In genomic region chr14:20673735-20674063, GRCm38 (mm10) we compare ENCODE assay signal across 8 mouse cellular contexts. TPM values are rescaled to one million over a fixed set of nuclear protein-coding genes. Genes with fewer than 3 reads are reported as not detected.
DNase-seq lines count a peak whose midpoint lies in the region; ATAC-seq and TF ChIP-seq lines count a peak whose summit lies in the region.

No protein-coding gene starts in this region.

- H3K4me3 ChIP-seq in layer of hippocampus, adult 2 months: peak overlapping the region; percentile 89
- H3K4me3 ChIP-seq in ES-Bruce4 (ENCODE audit: low read depth, low read length): peak overlapping the region; percentile 83
- peak overlapping the region; percentile 69 for H3K4me3 ChIP-seq in embryonic facial prominence, embryonic 11.5 days (ENCODE audit: low read depth, low read length)
- H3K4me3 ChIP-seq in hindbrain, embryonic 15.5 days: peak overlapping the region; percentile 77
- H3K4me3 ChIP-seq in neural tube, embryonic 13.5 days: peak overlapping the region; percentile 92

- DNase-seq in layer of hippocampus, adult 2 months (ENCODE audit: low spot score in 2 of 2): peak in 1 of 2 experiments; percentile 44
- DNase-seq in layer of hippocampus, postnatal 25 days (ENCODE audit: extremely low spot score in 1 of 2, low spot score in 1 of 2): no peak
- no peak for DNase-seq in embryonic facial prominence, embryonic 11.5 days (ENCODE audit: low spot score)
- DNase-seq in liver: peak; percentile 55
- DNase-seq in lung, postnatal 14 days: no peak

- TF ChIP-seq EP300 in ES-Bruce4 (IDR thresholded peaks at IDR 0.05; ENCODE audit: insufficient read depth, low read depth, low read length): no peak

- ATAC-seq in embryonic facial prominence, embryonic 11.5 days (replicated peaks; ENCODE audit: insufficient number of reproducible peaks, low FRiP score, low TSS enrichment, low read depth): peak; percentile 51; the same call in 1 of the 2 replicates
- ATAC-seq in hindbrain, embryonic 15.5 days (ENCODE audit: low FRiP score, low read depth): peak; percentile 77
- peak; percentile 79 for ATAC-seq in neural tube, embryonic 13.5 days (ENCODE audit: low read depth)

- no peak for TF ChIP-seq POLR2A in ES-Bruce4 (IDR thresholded peaks at IDR 0.05; ENCODE audit: insufficient read depth, low read length)

- H3K27me3 ChIP-seq in ES-Bruce4 (ENCODE audit: control insufficient read depth, insufficient read depth, low read length, poor library complexity, severe bottlenecking): no peaks in the 10 kb centered on the region
- H3K27me3 ChIP-seq in embryonic facial prominence, embryonic 11.5 days (ENCODE audit: control insufficient read depth, insufficient read depth, low read length): no peaks in the 10 kb centered on the region
- peaks cover 11% of the 10 kb centered on the region; the same call in 1 of the 2 replicates for H3K27me3 ChIP-seq in hindbrain, embryonic 15.5 days
- H3K27me3 ChIP-seq in neural tube, embryonic 13.5 days: peaks cover 30% of the 10 kb centered on the region

- peaks cover 24% of the 10 kb centered on the region for H3K36me3 ChIP-seq in ES-Bruce4 (ENCODE audit: control insufficient read depth, insufficient read depth, low read length, poor library complexity, severe bottlenecking)
- H3K36me3 ChIP-seq in embryonic facial prominence, embryonic 11.5 days (replicated peaks; ENCODE audit: control insufficient read depth, insufficient read depth, low read depth, low read length): peaks cover 2% of the 10 kb centered on the region; the same call in 1 of the 2 replicates
- peaks cover 24% of the 10 kb centered on the region for H3K36me3 ChIP-seq in hindbrain, embryonic 15.5 days
- peaks cover 31% of the 10 kb centered on the region for H3K36me3 ChIP-seq in neural tube, embryonic 13.5 days

- TF ChIP-seq CTCF in layer of hippocampus, adult 2 months (conservative IDR thresholded peaks at IDR 0.05): 0 out of 2 replicates have a peak, but pooled peaks have one; percentile 6
- no peak for TF ChIP-seq CTCF in ES-Bruce4 (IDR thresholded peaks at IDR 0.05; ENCODE audit: low read depth, low read length)

- H3K9me3 ChIP-seq in ES-Bruce4 (replicated peaks; ENCODE audit: control insufficient read depth, insufficient read depth, low read length, poor library complexity, severe bottlenecking): peaks cover 17% of the 10 kb centered on the region
- H3K9me3 ChIP-seq in embryonic facial prominence, embryonic 11.5 days (replicated peaks; ENCODE audit: control insufficient read depth, low read length): no peaks in the 10 kb centered on the region
- H3K9me3 ChIP-seq in hindbrain, embryonic 15.5 days: no peaks in the 10 kb centered on the region
- no peaks in the 10 kb centered on the region for H3K9me3 ChIP-seq in neural tube, embryonic 13.5 days

- WGBS in embryonic facial prominence, embryonic 11.5 days: 8% methylated on average over 13 of the region's 13 CpGs
- WGBS in hindbrain, embryonic 15.5 days: 10% methylated on average over 13 of the region's 13 CpGs
- WGBS in neural tube, embryonic 13.5 days: 12% methylated on average over 13 of the region's 13 CpGs

- H3K27ac ChIP-seq in layer of hippocampus, adult 2 months: peak overlapping the region; percentile 95
- H3K27ac ChIP-seq in ES-Bruce4 (ENCODE audit: insufficient read depth, low read length): peak overlapping the region; percentile 82
- H3K27ac ChIP-seq in embryonic facial prominence, embryonic 11.5 days (replicated peaks; ENCODE audit: low read depth, low read length): peak overlapping the region; percentile 16; the same call in 1 of the 2 replicates
- H3K27ac ChIP-seq in hindbrain, embryonic 15.5 days (replicated peaks): peak overlapping the region; percentile 82
- peak overlapping the region; percentile 54 for H3K27ac ChIP-seq in neural tube, embryonic 13.5 days (replicated peaks)

- no peaks in the 10 kb centered on the region for H3K4me1 ChIP-seq in ES-Bruce4 (ENCODE audit: control insufficient read depth, insufficient read depth, low read length)
- H3K4me1 ChIP-seq in embryonic facial prominence, embryonic 11.5 days (ENCODE audit: control insufficient read depth, insufficient read depth, low read length): no peaks in the 10 kb centered on the region
- H3K4me1 ChIP-seq in hindbrain, embryonic 15.5 days (replicated peaks): peaks cover 23% of the 10 kb centered on the region
- peaks cover 24% of the 10 kb centered on the region for H3K4me1 ChIP-seq in neural tube, embryonic 13.5 days (replicated peaks)

- H3K9ac ChIP-seq in ES-Bruce4 (ENCODE audit: low read depth, poor library complexity, severe bottlenecking): peak overlapping the region; percentile 59
- H3K9ac ChIP-seq in embryonic facial prominence, embryonic 11.5 days (replicated peaks; ENCODE audit: low read length): peak overlapping the region; percentile 42
- H3K9ac ChIP-seq in hindbrain, embryonic 15.5 days: peak overlapping the region; percentile 46
- H3K9ac ChIP-seq in neural tube, embryonic 13.5 days: peak overlapping the region; percentile 54; the same call in 1 of the 2 replicates

- H3K4me2 ChIP-seq in embryonic facial prominence, embryonic 11.5 days (ENCODE audit: low read depth, low read length): peak overlapping the region; percentile 37
- peak overlapping the region; percentile 80 for H3K4me2 ChIP-seq in hindbrain, embryonic 15.5 days
- H3K4me2 ChIP-seq in neural tube, embryonic 13.5 days: peak overlapping the region; percentile 79

RNA-seq across cellular contexts. Expression of gene Sec24c, which starts 0.4 kb away (rescaled TPM):
- 100 to 1,000 TPM; 104 to 108 TPM for total RNA-seq in layer of hippocampus, adult 2 months (2021)
- 100 to 1,000 TPM in 1 of 2 experiments, 10 to 100 TPM in 1; 99.6 to 110 TPM for total RNA-seq in layer of hippocampus, postnatal 25 days (2021)
- polyA plus RNA-seq in ES-Bruce4 (2011; ENCODE audit: insufficient read depth, insufficient read length, low read depth, missing spikeins): 133 and 140 TPM in 2 replicates
- polyA plus RNA-seq in embryonic facial prominence, embryonic 11.5 days (2014; fragmentation: Nextera tagmentation; extraction: Ambion mirVana): 73.7 and 76.8 TPM in 2 replicates
- 89.5 and 101 TPM in 2 replicates for polyA plus RNA-seq in hindbrain, embryonic 15.5 days (2015; fragmentation: Nextera tagmentation; extraction: Ambion mirVana)
- polyA plus RNA-seq in neural tube, embryonic 13.5 days (2015; fragmentation: Nextera tagmentation; extraction: Ambion mirVana): 89.6 and 94.6 TPM in 2 replicates

RNA-seq across cellular contexts. Expression of gene Synpo2l, which starts 5.5 kb away (rescaled TPM):
- total RNA-seq in layer of hippocampus, adult 2 months (2021): under 1 TPM; 0.15 to 0.23 TPM
- under 1 TPM; 0.12 to 0.22 TPM for total RNA-seq in layer of hippocampus, postnatal 25 days (2021)
- 6.1 and 7.0 TPM in 2 replicates for polyA plus RNA-seq in ES-Bruce4 (2011; ENCODE audit: insufficient read depth, insufficient read length, low read depth, missing spikeins)
- 1.6 and 2.2 TPM in 2 replicates for polyA plus RNA-seq in embryonic facial prominence, embryonic 11.5 days (2014; fragmentation: Nextera tagmentation; extraction: Ambion mirVana)
- polyA plus RNA-seq in hindbrain, embryonic 15.5 days (2015; fragmentation: Nextera tagmentation; extraction: Ambion mirVana): 0.13 and 0.14 TPM in 2 replicates
- polyA plus RNA-seq in neural tube, embryonic 13.5 days (2015; fragmentation: Nextera tagmentation; extraction: Ambion mirVana): 1.1 and 2.8 TPM in 2 replicates

RNA-seq across cellular contexts. Expression of gene Myoz1, which starts 17.4 kb away (rescaled TPM):
- not detected for total RNA-seq in layer of hippocampus, adult 2 months (2021)
- total RNA-seq in layer of hippocampus, postnatal 25 days (2021): not detected
- polyA plus RNA-seq in ES-Bruce4 (2011; ENCODE audit: insufficient read depth, insufficient read length, low read depth, missing spikeins): not detected in 2 replicates
- 0.58 and 1.2 TPM in 2 replicates for polyA plus RNA-seq in embryonic facial prominence, embryonic 11.5 days (2014; fragmentation: Nextera tagmentation; extraction: Ambion mirVana)
- polyA plus RNA-seq in hindbrain, embryonic 15.5 days (2015; fragmentation: Nextera tagmentation; extraction: Ambion mirVana): 0.25 TPM in 1 of 2 replicates, not detected in the other
- not detected in 2 replicates for polyA plus RNA-seq in neural tube, embryonic 13.5 days (2015; fragmentation: Nextera tagmentation; extraction: Ambion mirVana)

RNA-seq across cellular contexts. Expression of gene Fut11, which starts 21.1 kb away (rescaled TPM):
- 10 to 100 TPM; 14.8 to 15.5 TPM for total RNA-seq in layer of hippocampus, adult 2 months (2021)
- total RNA-seq in layer of hippocampus, postnatal 25 days (2021): 10 to 100 TPM; 15.6 to 16.0 TPM
- polyA plus RNA-seq in ES-Bruce4 (2011; ENCODE audit: insufficient read depth, insufficient read length, low read depth, missing spikeins): 8.0 and 8.9 TPM in 2 replicates
- 19.9 and 21.0 TPM in 2 replicates for polyA plus RNA-seq in embryonic facial prominence, embryonic 11.5 days (2014; fragmentation: Nextera tagmentation; extraction: Ambion mirVana)
- 29.8 and 30.4 TPM in 2 replicates for polyA plus RNA-seq in hindbrain, embryonic 15.5 days (2015; fragmentation: Nextera tagmentation; extraction: Ambion mirVana)
- polyA plus RNA-seq in neural tube, embryonic 13.5 days (2015; fragmentation: Nextera tagmentation; extraction: Ambion mirVana): 28.3 and 29.1 TPM in 2 replicates

RNA-seq across cellular contexts. Expression of gene Chchd1, which starts 29.1 kb away (rescaled TPM):
- 10 to 100 TPM; 53.4 to 56.9 TPM for total RNA-seq in layer of hippocampus, adult 2 months (2021)
- 10 to 100 TPM; 47.3 to 50.3 TPM for total RNA-seq in layer of hippocampus, postnatal 25 days (2021)
- 131 and 151 TPM in 2 replicates for polyA plus RNA-seq in ES-Bruce4 (2011; ENCODE audit: insufficient read depth, insufficient read length, low read depth, missing spikeins)
- polyA plus RNA-seq in embryonic facial prominence, embryonic 11.5 days (2014; fragmentation: Nextera tagmentation; extraction: Ambion mirVana): 254 and 257 TPM in 2 replicates
- 172 and 184 TPM in 2 replicates for polyA plus RNA-seq in hindbrain, embryonic 15.5 days (2015; fragmentation: Nextera tagmentation; extraction: Ambion mirVana)
- 191 and 218 TPM in 2 replicates for polyA plus RNA-seq in neural tube, embryonic 13.5 days (2015; fragmentation: Nextera tagmentation; extraction: Ambion mirVana)

Comparison
In these comparisons a context has a peak if more than half of its experiments do, and no peak if none do; other contexts are left out.
1. H3K27ac ChIP-seq: peak in every context shown above with its lines; median percentile 95 in layer of hippocampus, adult 2 months; 82 in ES-Bruce4; 82 in hindbrain, embryonic 15.5 days; 54 in neural tube, embryonic 13.5 days; 16 in embryonic facial prominence, embryonic 11.5 days.